Mouse (Mus musculus) layer of hippocampus, adult 11-12 months (tissue): ENCODE data around the gene Tmem9.

ENCODE experiments used
- DNase-seq: peaks from one replicate; pipeline ENCODE4 v3.0.0; 2022; ENCODE audit warnings: low spot score

Tmem9 gene

GRCm38 (mm10) chr1:136007211-136008158, at the start of gene Tmem9:
TSS of gene Tmem9 (plus strand) at chr1:136008150.
- peak; percentile 62 for DNase-seq

GRCm38 (mm10) chr1:135958483-135958882, 49.5 kb upstream of the Tmem9 start:
- peak; percentile 43 for DNase-seq

- no peak for DNase-seq
These were observed 44.8 kb upstream of the Tmem9 start for GRCm38 (mm10) chr1:135963177-135963576.

GRCm38 (mm10) chr1:135964561-135964960, 43.4 kb upstream of the Tmem9 start:
- DNase-seq = peak; percentile 21

GRCm38 (mm10) chr1:135967739-135968138, 40.2 kb upstream of the Tmem9 start:
- no peak for DNase-seq

GRCm38 (mm10) chr1:135970486-135970885, 37.5 kb upstream of the Tmem9 start:
- no peak for DNase-seq

GRCm38 (mm10) chr1:135972576-135972975, 35.4 kb upstream of the Tmem9 start:
- no peak for DNase-seq

GRCm38 (mm10) chr1:135984105-135984504, 23.8 kb upstream of the Tmem9 start:
- DNase-seq = no peak

GRCm38 (mm10) chr1:135989876-135990275, 18.1 kb upstream of the Tmem9 start:
- no peak for DNase-seq

GRCm38 (mm10) chr1:135993470-135993869, 14.5 kb upstream of the Tmem9 start:
- DNase-seq = no peak

GRCm38 (mm10) chr1:135997537-135997936, 10.4 kb upstream of the Tmem9 start:
- no peak for DNase-seq

GRCm38 (mm10) chr1:135999720-136000287, 8.1 kb upstream of the Tmem9 start:
- DNase-seq = no peak

GRCm38 (mm10) chr1:136001438-136001837, 6.5 kb upstream of the Tmem9 start:
- DNase-seq = no peak

- no peak for DNase-seq
These were observed 1.6 kb upstream of the Tmem9 start, which contains the start of gene Igfn1 for GRCm38 (mm10) chr1:136006292-136006748. TSS of gene Igfn1 (minus strand) at chr1:136006342.

- DNase-seq = no peak
These were observed 196 bp downstream of the Tmem9 start for GRCm38 (mm10) chr1:136008159-136008533.

GRCm38 (mm10) chr1:136010247-136010646, 2.3 kb downstream of the Tmem9 start:
- DNase-seq = no peak

- DNase-seq = no peak
These were observed 5.6 kb downstream of the Tmem9 start for GRCm38 (mm10) chr1:136013513-136013912.

- DNase-seq = no peak
These were observed 7.0 kb downstream of the Tmem9 start for GRCm38 (mm10) chr1:136014796-136015502.

- DNase-seq = no peak
These were observed 9.4 kb downstream of the Tmem9 start for GRCm38 (mm10) chr1:136017307-136017706.

GRCm38 (mm10) chr1:136017907-136018313, 10.0 kb downstream of the Tmem9 start:
- DNase-seq = peak; percentile 94

GRCm38 (mm10) chr1:136018390-136019189, 10.6 kb downstream of the Tmem9 start:
- peak; percentile 16 for DNase-seq

- DNase-seq = no peak
These were observed 22.3 kb downstream of the Tmem9 start for GRCm38 (mm10) chr1:136030201-136030600.
